Mouse (Mus musculus): ENCODE results near the gene Zfp46. TPM values are rescaled to one million over a fixed set of nuclear protein-coding genes. Genes with fewer than 3 reads are reported as not detected.

The Zfp46 gene
- total and polyA plus RNA-seq, 3 experiments = 5.9 to 6.6 TPM; not detected in 1

GRCm38 (mm10) chr4:136327238-136327637, 42.8 kb downstream of the Zfp46 start:
- H3K36me3 ChIP-seq (ENCODE audit: control insufficient read depth in 1 of 2, insufficient read depth in 2 of 2, low read length in 2 of 2) = peaks cover 0 to 53% of the 10 kb centered on the region in 2 experiments; a peak in 2 of 4 replicates

GRCm38 (mm10) chr4:136328115-136328514, 43.6 kb downstream of the Zfp46 start:
- no peak overlapping the region for H3K9ac ChIP-seq (ENCODE audit: control insufficient read depth, low read depth, low read length, poor library complexity, severe bottlenecking)
- H3K4me3 ChIP-seq (ENCODE audit: control insufficient read depth in 1 of 2, insufficient read depth in 1 of 2, low read depth in 2 of 2, low read length in 2 of 2) = no peak overlapping the region
- H3K27ac ChIP-seq (ENCODE audit: control insufficient read depth, low read depth, low read length) = no peak overlapping the region
- no peaks in the 10 kb centered on the region for H3K4me1 ChIP-seq (ENCODE audit: control insufficient read depth in 1 of 2, insufficient read depth in 2 of 2, low read length in 2 of 2)
- no peak for DNase-seq (ENCODE audit: low read depth, low spot score)
- peaks cover 0 to 53% of the 10 kb centered on the region in 2 experiments; a peak in 3 of 4 replicates for H3K36me3 ChIP-seq (ENCODE audit: control insufficient read depth in 1 of 2, insufficient read depth in 2 of 2, low read length in 2 of 2)
- H3K9me3 ChIP-seq (replicated peaks; ENCODE audit: insufficient read depth, low read length) = no peaks in the 10 kb centered on the region
- peaks cover 13% of the 10 kb centered on the region for H3K79me2 ChIP-seq (ENCODE audit: control insufficient read depth, insufficient read depth, low read length, poor library complexity)
- H3K27me3 ChIP-seq (ENCODE audit: control insufficient read depth in 1 of 2, insufficient read depth in 2 of 2, low read length in 2 of 2) = no peaks in the 10 kb centered on the region
- no peak for TF ChIP-seq CHD2 (IDR thresholded peaks at IDR 0.05; ENCODE audit: low read length)
- TF ChIP-seq RCOR1 (IDR thresholded peaks at IDR 0.05; ENCODE audit: low read depth, low read length) = no peak
- TF ChIP-seq TCF12 (IDR thresholded peaks at IDR 0.05; ENCODE audit: low read depth, low read length) = no peak
- peak; percentile 21; the same call in 1 of the 2 replicates for TF ChIP-seq SMC3 (IDR thresholded peaks at IDR 0.05; ENCODE audit: low read depth, low read length)
- TF ChIP-seq NELFE (IDR thresholded peaks at IDR 0.05; ENCODE audit: low read depth, low read length) = no peak
- TF ChIP-seq ZC3H11A (IDR thresholded peaks at IDR 0.05; ENCODE audit: low read depth, low read length) = no peak
- no peak for TF ChIP-seq ZKSCAN1 (IDR thresholded peaks at IDR 0.05; ENCODE audit: low read depth, low read length)
- TF ChIP-seq MYC (IDR thresholded peaks at IDR 0.05; ENCODE audit: low read depth, low read length) = no peak
- TF ChIP-seq BHLHE40 (IDR thresholded peaks at IDR 0.05; ENCODE audit: borderline replicate concordance, low read depth, low read length) = no peak
- no peak for TF ChIP-seq MAZ (IDR thresholded peaks at IDR 0.05; ENCODE audit: low read depth, low read length)
- TF ChIP-seq NRF1 (IDR thresholded peaks at IDR 0.05; ENCODE audit: insufficient read depth, low read depth, low read length, poor library complexity, severe bottlenecking) = no peak
- TF ChIP-seq CTCF (IDR thresholded peaks at IDR 0.05 in 2 of 3, conservative IDR thresholded peaks at IDR 0.05 in 1 of 3; ENCODE audit: control insufficient read depth in 1 of 3, insufficient read depth in 1 of 3, low read depth in 2 of 3, low read length in 3 of 3, poor library complexity in 1 of 3, severe bottlenecking in 1 of 3) = peak in 2 of 3 experiments; percentile 4 to 15; a peak in 1 of 6 replicates
- TF ChIP-seq KAT2A (conservative IDR thresholded peaks at IDR 0.05; ENCODE audit: low read depth, low read length) = no peak

More at GRCm38 (mm10) chr4:136327238-136327637, 42.8 kb downstream of the Zfp46 start:
- Histone ChIP-seq H3K9ac (ENCODE audit: control insufficient read depth, low read depth, low read length, poor library complexity, severe bottlenecking) (no peak overlapping the region), H3K27ac (ENCODE audit: control insufficient read depth, low read depth, low read length) (no peak overlapping the region), H3K4me1 (ENCODE audit: control insufficient read depth in 1 of 2, insufficient read depth in 2 of 2, low read length in 2 of 2) (no peaks in the 10 kb centered on the region), H3K79me2 (ENCODE audit: control insufficient read depth, insufficient read depth, low read length, poor library complexity) (peaks cover 13% of the 10 kb centered on the region), H3K4me3 (ENCODE audit: control insufficient read depth in 1 of 2, insufficient read depth in 1 of 2, low read depth in 2 of 2, low read length in 2 of 2) (no peak overlapping the region), H3K9me3 (replicated peaks; ENCODE audit: insufficient read depth, low read length) (no peaks in the 10 kb centered on the region), H3K27me3 (ENCODE audit: control insufficient read depth in 1 of 2, insufficient read depth in 2 of 2, low read length in 2 of 2) (no peaks in the 10 kb centered on the region)
- TF ChIP-seq ETS1 (IDR thresholded peaks at IDR 0.05; ENCODE audit: low read depth, low read length) = no peak
- TF ChIP-seq JUND (IDR thresholded peaks at IDR 0.05; ENCODE audit: low read depth, low read length) = no peak
- TF ChIP-seq CTCF (IDR thresholded peaks at IDR 0.05 in 2 of 3, conservative IDR thresholded peaks at IDR 0.05 in 1 of 3; ENCODE audit: control insufficient read depth in 1 of 3, insufficient read depth in 1 of 3, low read depth in 2 of 3, low read length in 3 of 3, poor library complexity in 1 of 3, severe bottlenecking in 1 of 3) = no peak
- TF ChIP-seq POLR2AphosphoS2 (IDR thresholded peaks at IDR 0.05; ENCODE audit: low read length) = no peak
- no peak for TF ChIP-seq MAFK (IDR thresholded peaks at IDR 0.05; ENCODE audit: borderline replicate concordance, low read depth, low read length)
- TF ChIP-seq UBTF (IDR thresholded peaks at IDR 0.05; ENCODE audit: borderline replicate concordance, insufficient read depth, low read depth, low read length) = no peak
- TF ChIP-seq NELFE (IDR thresholded peaks at IDR 0.05; ENCODE audit: low read depth, low read length) = no peak
- no peak for TF ChIP-seq USF2 (IDR thresholded peaks at IDR 0.05; ENCODE audit: borderline replicate concordance in 1 of 2, insufficient read depth in 1 of 2, low read depth in 1 of 2, low read length in 2 of 2)
- no peak for TF ChIP-seq NRF1 (IDR thresholded peaks at IDR 0.05; ENCODE audit: insufficient read depth, low read depth, low read length, poor library complexity, severe bottlenecking)
- TF ChIP-seq GABPA (IDR thresholded peaks at IDR 0.05; ENCODE audit: low read depth, low read length) = no peak
- no peak for TF ChIP-seq RAD21 (IDR thresholded peaks at IDR 0.05; ENCODE audit: low read depth, low read length)
- DNase-seq (ENCODE audit: low read depth, low spot score) = no peak

Data from MEL (cell line).